Mouse (Mus musculus): ENCODE measurements around the gene Lrig2.

DNA sequence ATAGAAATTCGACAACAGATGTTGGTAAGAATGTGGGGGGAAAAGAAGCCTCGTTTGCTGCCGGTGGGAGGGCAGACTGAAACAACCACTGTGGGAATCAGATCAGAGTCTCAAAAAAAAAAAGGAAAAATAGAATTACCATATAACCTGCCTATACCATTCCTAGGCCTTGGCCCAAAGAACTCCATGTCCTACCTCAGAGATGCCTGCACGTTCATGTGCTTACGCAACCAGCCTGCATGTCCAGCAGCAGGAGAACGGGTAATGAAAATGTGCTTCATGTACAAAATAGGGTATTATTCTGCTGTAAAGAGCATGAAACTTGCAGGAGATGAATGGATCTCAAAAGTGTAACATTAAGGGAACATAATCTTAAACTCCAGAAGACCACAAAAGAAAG is 79.1 kb downstream of the Lrig2 start:
- TF ChIP-seq ZNF384 (IDR thresholded peaks at IDR 0.05; ENCODE audit: low read depth, low read length), result no peak
- TF ChIP-seq MAFK (IDR thresholded peaks at IDR 0.05; ENCODE audit: insufficient read depth, low read depth, low read length), result no peak
- no peak for TF ChIP-seq HCFC1 (IDR thresholded peaks at IDR 0.05; ENCODE audit: borderline replicate concordance, insufficient read depth, low read length)
- TF ChIP-seq CHD2 (IDR thresholded peaks at IDR 0.05; ENCODE audit: low read depth, low read length), result no peak
- TF ChIP-seq ZC3H11A (IDR thresholded peaks at IDR 0.05; ENCODE audit: borderline replicate concordance, low read depth, low read length), result no peak
